Mouse (Mus musculus) hindbrain, embryonic 10.5 days (tissue): Measurements from ENCODE around the gene Mmachc. TPM values are rescaled to one million over a fixed set of nuclear protein-coding genes. Genes with fewer than 3 reads are reported as not detected.
"Not testable (repeated sequence)": the region's sequence is repeated elsewhere in the genome, so short reads cannot be mapped to it uniquely, and the experiment has no call there.

ENCODE experiments used
- DNase-seq: peaks from one replicate; pipeline ENCODE4 v3.0.0-alpha.2; 2017; ENCODE audit warnings: low spot score
- H3K27ac ChIP-seq: fragments of 300-500 bp; sonication (generic); 2 replicates; pipeline ENCODE4 v1.5.1; 2016; ENCODE audit warnings: mild to moderate bottlenecking, moderate library complexity
- H3K27me3 ChIP-seq: fragments of 300-500 bp; sonication (generic); 2 replicates; pipeline ENCODE4 v1.6.1; 2016; ENCODE audit warnings: mild to moderate bottlenecking; ENCODE audit not compliant: poor library complexity, insufficient read depth, severe bottlenecking
- H3K36me3 ChIP-seq: fragments of 300-500 bp; sonication (generic); 2 replicates; pipeline ENCODE4 v1.6.1; 2016; ENCODE audit warnings: mild to moderate bottlenecking, moderate library complexity
- H3K4me1 ChIP-seq: fragments of 300-500 bp; sonication (generic); replicated peaks from 2 replicates; pipeline ENCODE4 v1.6.1; 2016; ENCODE audit warnings: mild to moderate bottlenecking
- H3K4me3 ChIP-seq: fragments of 300-500 bp; sonication (generic); 2 replicates; pipeline ENCODE4 v1.5.1; 2016; ENCODE audit warnings: mild to moderate bottlenecking, moderate library complexity
- H3K9me3 ChIP-seq: fragments of 300-500 bp; sonication (generic); 2 replicates; pipeline ENCODE4 v1.6.1; 2016; ENCODE audit warnings: mild to moderate bottlenecking, moderate library complexity
- WGBS: fragments of 180-500 bp; shearing (Covaris S2); methylation state at CpG from one replicate; pipeline ENCODE4 v1.1.7; 2016; 5-methylcytosine and 5-hydroxymethylcytosine counted together
- polyA plus RNA-seq: library from polyadenylated mRNA; unstranded; fragments of >200 nt; fragmentation: Nextera tagmentation; extraction: Ambion mirVana; gene quantifications from 2 replicates; pipeline ENCODE4 v1.2.1, GENCODE M21; 2016

Mmachc gene
- polyA plus RNA-seq, 1 experiment from 2014 or later: 38.0 TPM

- Histone ChIP-seq H3K4me1 (peaks cover 22% of the 10 kb centered on the region), H3K36me3 (peaks cover 26% of the 10 kb centered on the region), H3K27ac (peak overlapping the region; percentile 97), H3K4me3 (peak overlapping the region; percentile 80), H3K27me3 (no peaks in the 10 kb centered on the region), H3K9me3 (no peaks in the 10 kb centered on the region)
- WGBS: 78% methylated on average over 2 of the region's 2 CpGs
- no peak for DNase-seq
Observed at GRCm38 (mm10) chr4:116684665-116685064, 23.5 kb downstream of the Mmachc start.

DNA sequence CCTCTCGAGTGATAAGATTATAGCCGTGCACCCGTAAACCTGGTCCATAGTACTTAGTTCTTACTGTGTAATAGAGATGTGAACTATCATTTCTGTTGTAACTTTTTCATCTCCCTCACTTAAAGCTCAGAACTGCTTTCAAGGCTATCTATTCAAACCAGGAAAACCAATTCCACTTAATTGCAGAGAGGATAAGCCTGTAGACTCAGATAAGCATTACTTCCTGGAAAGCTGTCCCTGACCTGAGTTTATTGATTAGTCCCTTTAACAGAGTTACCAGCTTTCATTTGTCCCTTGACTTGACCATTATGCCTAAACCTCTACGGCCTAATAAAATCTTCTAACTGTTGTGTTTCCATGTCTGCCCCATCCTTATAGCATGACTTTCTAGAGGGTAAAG, 24.2 kb downstream of the Mmachc start:
- H3K9me3 ChIP-seq: no peaks in the 10 kb centered on the region
- no peak overlapping the region for H3K4me3 ChIP-seq
- 92% methylated on average over 4 of the region's 4 CpGs for WGBS
- DNase-seq: no peak
- no peaks in the 10 kb centered on the region for H3K27me3 ChIP-seq
- no peak overlapping the region for H3K27ac ChIP-seq
- H3K4me1 ChIP-seq: peaks cover 22% of the 10 kb centered on the region
- H3K36me3 ChIP-seq: peaks cover 18% of the 10 kb centered on the region

DNA sequence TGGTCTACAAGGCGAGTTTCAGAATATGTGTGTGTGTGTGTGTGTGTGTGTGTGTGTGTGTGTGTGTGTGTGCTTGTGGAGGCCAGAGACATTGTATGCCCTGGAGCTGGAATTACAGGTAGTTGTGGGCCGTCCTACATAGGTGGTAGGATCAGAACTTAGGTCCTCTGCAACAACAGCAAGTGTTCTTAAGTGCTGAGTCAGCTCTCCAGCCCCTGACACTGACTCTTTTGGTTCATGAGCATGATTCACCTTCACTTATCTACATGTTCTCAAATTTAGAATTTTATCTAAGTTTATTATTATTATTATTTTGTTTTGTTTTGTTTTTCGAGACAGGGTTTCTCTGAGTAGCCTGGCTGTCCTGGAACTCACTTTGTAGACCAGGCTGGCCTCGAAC, 27.7 kb downstream of the Mmachc start:
- H3K9me3 ChIP-seq, H3K4me1 ChIP-seq, H3K27me3 ChIP-seq, H3K27ac ChIP-seq, DNase-seq, H3K4me3 ChIP-seq, H3K36me3 ChIP-seq: not testable (repeated sequence)
- WGBS: 84% methylated on average over 4 of the region's 4 CpGs

- Histone ChIP-seq H3K4me3 (no peak overlapping the region), H3K4me1 (no peaks in the 10 kb centered on the region), H3K27me3 (no peaks in the 10 kb centered on the region), H3K36me3 (no peaks in the 10 kb centered on the region), H3K9me3 (no peaks in the 10 kb centered on the region), H3K27ac (no peak overlapping the region)
- WGBS: 77% methylated on average over 5 of the region's 5 CpGs
- DNase-seq: no peak
Observed at GRCm38 (mm10) chr4:116679141-116679540, 29.1 kb downstream of the Mmachc start.

DNA sequence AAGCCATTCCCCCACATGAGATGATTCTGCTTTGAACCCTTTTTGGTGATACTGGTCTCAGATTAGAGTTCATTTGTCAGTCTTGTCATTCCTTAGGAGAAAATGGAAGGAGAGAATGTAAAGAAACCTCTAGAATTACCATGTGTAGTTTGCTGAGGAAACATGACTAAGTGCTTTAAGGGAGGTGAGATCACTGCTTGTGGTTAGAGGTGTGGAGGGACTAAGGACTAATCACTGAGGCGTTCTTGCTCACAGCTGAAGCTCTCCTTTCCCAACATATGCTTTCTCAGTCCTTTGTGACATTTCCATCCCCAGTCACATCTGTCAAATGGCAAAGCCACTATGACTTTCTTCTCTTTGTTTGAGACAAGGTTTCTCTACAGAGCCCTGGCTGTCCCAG, 30.4 kb downstream of the Mmachc start:
- no peaks in the 10 kb centered on the region for H3K9me3 ChIP-seq
- 76% methylated on average over 1 of the region's 1 CpGs for WGBS

DNA sequence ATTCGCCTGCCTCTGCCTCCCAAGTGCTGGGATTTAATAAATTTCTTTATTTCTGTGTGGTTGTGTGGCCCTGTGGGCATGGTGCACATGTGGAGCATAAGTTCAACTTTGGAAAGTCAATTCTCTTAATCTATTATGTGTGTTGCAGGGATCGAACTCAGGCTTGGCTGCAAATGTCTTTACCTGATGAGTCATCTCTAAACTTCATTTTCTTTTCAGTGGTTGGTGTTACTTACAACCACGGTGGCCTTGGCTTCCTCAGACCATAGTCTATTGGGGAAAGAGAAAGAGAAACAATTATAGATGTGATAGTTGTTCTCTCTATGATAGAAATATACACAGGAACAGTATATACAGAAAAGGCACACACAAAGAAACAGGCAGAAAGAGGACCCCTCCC, 32.2 kb downstream of the Mmachc start:
- Histone ChIP-seq H3K9me3 (no peaks in the 10 kb centered on the region), H3K4me3 (no peak overlapping the region), H3K36me3 (no peaks in the 10 kb centered on the region), H3K4me1 (no peaks in the 10 kb centered on the region), H3K27me3 (no peaks in the 10 kb centered on the region), H3K27ac (no peak overlapping the region)
- DNase-seq: no peak
- WGBS: 87% methylated on average over 3 of the region's 3 CpGs

More for the DNA sequence above, 30.4 kb downstream of the Mmachc start:
- no peaks in the 10 kb centered on the region for H3K4me1 ChIP-seq
- no peak overlapping the region for H3K27ac ChIP-seq
- H3K4me3 ChIP-seq: no peak overlapping the region
- no peaks in the 10 kb centered on the region for H3K36me3 ChIP-seq
- DNase-seq: no peak
- no peaks in the 10 kb centered on the region for H3K27me3 ChIP-seq

GRCm38 (mm10) chr4:116674761-116675160, 33.4 kb downstream of the Mmachc start:
- WGBS: 92% methylated on average over 6 of the region's 6 CpGs
- not testable (repeated sequence) for H3K36me3 ChIP-seq, H3K27me3 ChIP-seq, H3K4me1 ChIP-seq, H3K9me3 ChIP-seq, H3K27ac ChIP-seq, H3K4me3 ChIP-seq, DNase-seq

GRCm38 (mm10) chr4:116672785-116673184, 35.4 kb downstream of the Mmachc start:
- 78% methylated on average over 2 of the region's 2 CpGs for WGBS
- no peaks in the 10 kb centered on the region for H3K9me3 ChIP-seq

GRCm38 (mm10) chr4:116669291-116669690, 38.9 kb downstream of the Mmachc start:
- no peak for DNase-seq
- H3K9me3 ChIP-seq: no peaks in the 10 kb centered on the region
- no peak overlapping the region for H3K4me3 ChIP-seq
- no peaks in the 10 kb centered on the region for H3K4me1 ChIP-seq
- H3K27ac ChIP-seq: no peak overlapping the region
- H3K27me3 ChIP-seq: no peaks in the 10 kb centered on the region
- H3K36me3 ChIP-seq: no peaks in the 10 kb centered on the region
- WGBS: 73% methylated on average over 2 of the region's 2 CpGs

More at GRCm38 (mm10) chr4:116672785-116673184, 35.4 kb downstream of the Mmachc start:
- Histone ChIP-seq H3K27me3 (no peaks in the 10 kb centered on the region), H3K4me3 (no peak overlapping the region), H3K36me3 (no peaks in the 10 kb centered on the region), H3K27ac (no peak overlapping the region), H3K4me1 (no peaks in the 10 kb centered on the region)
- no peak for DNase-seq

- Histone ChIP-seq H3K27ac (no peak overlapping the region), H3K36me3 (no peaks in the 10 kb centered on the region), H3K4me3 (no peak overlapping the region), H3K4me1 (no peaks in the 10 kb centered on the region), H3K9me3 (no peaks in the 10 kb centered on the region), H3K27me3 (no peaks in the 10 kb centered on the region)
- DNase-seq: no peak
- WGBS: 64% methylated on average over 3 of the region's 3 CpGs
Observed at GRCm38 (mm10) chr4:116668145-116668544, 40.1 kb downstream of the Mmachc start.

DNA sequence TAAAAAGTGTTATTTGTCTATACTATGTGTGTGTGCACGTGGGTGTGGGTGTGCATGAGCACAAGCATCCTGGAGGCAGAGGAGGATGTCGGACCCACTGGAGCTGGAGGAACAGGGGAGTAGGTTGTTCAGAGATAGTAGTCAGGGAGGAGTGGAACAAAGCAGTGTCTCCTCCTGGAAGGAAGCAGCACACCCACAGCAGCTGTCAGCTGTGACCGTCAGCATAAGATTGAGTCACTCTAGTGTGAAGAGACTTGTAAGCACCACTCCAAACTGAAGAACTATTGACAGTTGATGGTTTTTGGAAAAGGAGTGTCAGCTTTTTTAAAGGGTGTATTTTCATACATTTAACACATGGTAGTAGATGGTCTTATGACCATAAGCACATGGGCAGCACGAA, 41.6 kb downstream of the Mmachc start:
- 67% methylated on average over 4 of the region's 4 CpGs for WGBS
- Histone ChIP-seq H3K4me1 (no peaks in the 10 kb centered on the region), H3K27ac (no peak overlapping the region), H3K4me3 (no peak overlapping the region), H3K36me3 (no peaks in the 10 kb centered on the region), H3K9me3 (no peaks in the 10 kb centered on the region), H3K27me3 (no peaks in the 10 kb centered on the region)
- no peak for DNase-seq

DNA sequence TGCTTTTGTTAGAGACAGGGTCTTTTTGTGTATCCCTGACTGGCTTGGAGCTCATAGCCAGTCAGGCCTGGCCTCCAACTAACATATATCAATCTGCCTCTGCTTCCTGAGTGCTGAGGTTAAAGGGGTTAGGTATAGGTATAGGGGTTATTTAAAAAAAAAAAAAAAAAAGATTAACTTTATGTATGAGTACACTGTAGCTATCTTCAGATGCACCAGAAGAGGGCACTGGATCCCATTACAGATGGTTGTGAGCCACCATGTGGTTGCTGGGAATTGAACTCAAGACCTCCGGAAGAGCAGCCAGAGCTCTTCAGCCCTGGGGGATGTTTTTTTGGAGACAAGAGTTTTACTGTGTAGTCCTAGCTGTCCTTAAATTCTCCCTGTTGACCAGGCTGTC, 46.2 kb downstream of the Mmachc start:
- Histone ChIP-seq H3K36me3 (no peaks in the 10 kb centered on the region), H3K9me3 (no peaks in the 10 kb centered on the region), H3K27me3 (no peaks in the 10 kb centered on the region), H3K4me1 (no peaks in the 10 kb centered on the region), H3K4me3 (no peak overlapping the region), H3K27ac (no peak overlapping the region)
- WGBS: 95% methylated on average over 1 of the region's 1 CpGs
- no peak for DNase-seq

DNA sequence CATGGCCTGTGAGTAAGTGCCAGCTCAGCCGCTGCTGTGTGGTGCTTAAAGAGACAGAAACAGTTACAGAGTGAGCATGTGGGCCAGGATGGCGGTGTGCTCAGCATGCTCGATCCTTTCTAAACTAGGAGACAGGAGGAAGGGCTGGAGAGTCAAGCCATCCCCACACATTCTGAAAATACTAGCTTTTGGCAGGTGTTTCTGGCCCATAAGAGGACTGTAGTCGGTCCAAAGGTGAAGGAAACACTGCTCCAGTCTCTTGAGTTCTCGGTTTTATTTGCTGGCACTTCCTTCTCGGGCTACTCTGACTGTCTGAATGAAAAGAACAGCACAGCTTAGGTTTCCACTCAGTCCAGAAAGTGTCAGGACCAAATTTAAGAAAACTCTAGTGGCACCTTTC, 47.4 kb downstream of the Mmachc start:
- H3K36me3 ChIP-seq: no peaks in the 10 kb centered on the region
- WGBS: 76% methylated on average over 6 of the region's 6 CpGs
- no peaks in the 10 kb centered on the region for H3K9me3 ChIP-seq
- no peak overlapping the region for H3K27ac ChIP-seq
- no peaks in the 10 kb centered on the region for H3K4me1 ChIP-seq
- no peaks in the 10 kb centered on the region for H3K27me3 ChIP-seq
- no peak for DNase-seq
- no peak overlapping the region for H3K4me3 ChIP-seq

- 87% methylated on average over 6 of the region's 6 CpGs for WGBS
Observed at GRCm38 (mm10) chr4:116659916-116660315, 48.3 kb downstream of the Mmachc start.

More at GRCm38 (mm10) chr4:116659916-116660315, 48.3 kb downstream of the Mmachc start:
- not testable (repeated sequence) for H3K36me3 ChIP-seq, H3K27me3 ChIP-seq, H3K4me3 ChIP-seq, H3K9me3 ChIP-seq, H3K4me1 ChIP-seq, DNase-seq, H3K27ac ChIP-seq
